Mouse (Mus musculus) liver, adult 2 months (tissue): Measurements from ENCODE around the gene Tmem135. TPM values are rescaled to one million over a fixed set of nuclear protein-coding genes. Genes with fewer than 3 reads are reported as not detected.

Experiments used
- DNase-seq: peaks from one replicate; pipeline ENCODE4 v3.0.0-alpha.2; 2011; ENCODE audit warnings: low read depth, low spot score; ENCODE audit errors: extremely low read depth
- H3K27ac ChIP-seq: fragments of 200-500 bp; replicated peaks from 2 replicates; pipeline ENCODE4 v1.5.1; 2012; ENCODE audit warnings: low read depth, mild to moderate bottlenecking, control low read depth, inconsistent platforms, low read length; ENCODE audit not compliant: insufficient read depth
- H3K27me3 ChIP-seq: fragments of 200-500 bp; 2 replicates; pipeline ENCODE4 v1.6.1; 2012; ENCODE audit warnings: mild to moderate bottlenecking, moderate library complexity, low read length, inconsistent platforms; ENCODE audit not compliant: control insufficient read depth, insufficient read depth
- H3K36me3 ChIP-seq: fragments of 200-500 bp; 2 replicates; pipeline ENCODE4 v1.6.1; 2012; ENCODE audit warnings: low read length, inconsistent platforms; ENCODE audit not compliant: control insufficient read depth, insufficient read depth
- H3K4me1 ChIP-seq: fragments of 200-500 bp; 2 replicates; pipeline ENCODE4 v1.6.1; 2011; ENCODE audit warnings: low read length; ENCODE audit not compliant: control insufficient read depth, insufficient read depth
- H3K4me3 ChIP-seq: fragments of 200-500 bp; 2 replicates; pipeline ENCODE4 v1.5.1; 2011; ENCODE audit warnings: low read depth, mild to moderate bottlenecking, control low read depth, low read length, moderate library complexity; ENCODE audit not compliant: insufficient read depth
- H3K79me2 ChIP-seq: fragments of 200-500 bp; 2 replicates; pipeline ENCODE4 v1.6.1; 2012; ENCODE audit warnings: inconsistent platforms, mild to moderate bottlenecking, low read length, moderate library complexity; ENCODE audit not compliant: control insufficient read depth, insufficient read depth
- H3K9ac ChIP-seq: fragments of 200-500 bp; 2 replicates; pipeline ENCODE4 v1.6.1; 2012; ENCODE audit warnings: low read depth, mild to moderate bottlenecking, control low read depth, inconsistent platforms, low read length
- CTCF ChIP-seq: fragments of 200-500 bp; IDR thresholded peaks from 2 replicates; pipeline ENCODE4 v1.5.1; 2011; ENCODE audit warnings: low read depth, low read length, control low read depth
- POLR2A ChIP-seq: fragments of 200-500 bp; IDR thresholded peaks from 2 replicates; pipeline ENCODE4 v1.6.1; 2011; ENCODE audit warnings: low read length, control low read depth; ENCODE audit not compliant: insufficient read depth; ENCODE audit errors: extremely low read depth
- WGBS: fragments of 180-500 bp; shearing (Covaris S2); methylation state at CpG from one replicate; pipeline ENCODE4 v1.1.7; 2018; 5-methylcytosine and 5-hydroxymethylcytosine counted together
- polyA plus RNA-seq: library from polyadenylated mRNA; depleted of rRNA; stranded (reverse); fragments of >200 nt; gene quantifications from 2 replicates; pipeline ENCODE4 v1.2.3, GENCODE M21; 2012
- total RNA-seq: library from RNA; depleted of rRNA; stranded (reverse); fragments of >200 nt; gene quantifications from 2 replicates; pipeline ENCODE4 v1.2.3, GENCODE M21; 2014

Tmem135 gene
- total and polyA plus RNA-seq, 2 experiments: 60.4 to 108 TPM

DNA sequence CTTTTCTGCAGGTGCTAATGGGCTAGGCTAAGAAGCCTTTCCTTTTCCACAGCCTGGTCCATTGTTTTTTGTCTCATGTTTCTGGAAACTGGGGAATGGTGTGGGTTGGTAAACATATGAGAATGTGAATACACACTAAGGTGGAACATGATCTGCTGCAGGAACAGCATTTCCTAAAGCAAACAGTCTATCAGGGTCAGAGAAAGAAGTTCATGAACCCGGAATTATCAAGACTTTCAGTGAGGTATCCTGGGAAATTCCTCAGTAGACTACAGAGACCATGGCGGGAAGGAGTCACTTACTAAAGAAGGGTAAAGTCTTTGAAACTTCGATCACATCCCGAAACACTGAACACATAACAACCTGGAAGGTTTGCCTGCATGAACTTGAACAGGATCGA, 32.4 kb upstream of the Tmem135 start:
- H3K4me3 ChIP-seq: no peak overlapping the region
- no peak overlapping the region for H3K27ac ChIP-seq
- no peaks in the 10 kb centered on the region for H3K36me3 ChIP-seq
- no peak for DNase-seq
- WGBS: 70% methylated on average over 5 of the region's 5 CpGs
- TF ChIP-seq CTCF: no peak
- TF ChIP-seq POLR2A: no peak
- H3K9ac ChIP-seq: no peak overlapping the region
- no peaks in the 10 kb centered on the region for H3K27me3 ChIP-seq
- peaks cover 2% of the 10 kb centered on the region for H3K4me1 ChIP-seq
- H3K79me2 ChIP-seq: no peaks in the 10 kb centered on the region

GRCm38 (mm10) chr7:89433893-89434616, 30.0 kb upstream of the Tmem135 start:
- H3K4me3 ChIP-seq: no peak overlapping the region
- WGBS: 40% methylated on average over 8 of the region's 8 CpGs
- no peaks in the 10 kb centered on the region for H3K36me3 ChIP-seq
- TF ChIP-seq POLR2A (no peak), CTCF (no peak)
- H3K4me1 ChIP-seq: peaks cover 2% of the 10 kb centered on the region
- H3K9ac ChIP-seq: no peak overlapping the region
- no peak overlapping the region for H3K27ac ChIP-seq
- DNase-seq: peak; percentile 86
- no peaks in the 10 kb centered on the region for H3K79me2 ChIP-seq
- no peaks in the 10 kb centered on the region for H3K27me3 ChIP-seq

DNA sequence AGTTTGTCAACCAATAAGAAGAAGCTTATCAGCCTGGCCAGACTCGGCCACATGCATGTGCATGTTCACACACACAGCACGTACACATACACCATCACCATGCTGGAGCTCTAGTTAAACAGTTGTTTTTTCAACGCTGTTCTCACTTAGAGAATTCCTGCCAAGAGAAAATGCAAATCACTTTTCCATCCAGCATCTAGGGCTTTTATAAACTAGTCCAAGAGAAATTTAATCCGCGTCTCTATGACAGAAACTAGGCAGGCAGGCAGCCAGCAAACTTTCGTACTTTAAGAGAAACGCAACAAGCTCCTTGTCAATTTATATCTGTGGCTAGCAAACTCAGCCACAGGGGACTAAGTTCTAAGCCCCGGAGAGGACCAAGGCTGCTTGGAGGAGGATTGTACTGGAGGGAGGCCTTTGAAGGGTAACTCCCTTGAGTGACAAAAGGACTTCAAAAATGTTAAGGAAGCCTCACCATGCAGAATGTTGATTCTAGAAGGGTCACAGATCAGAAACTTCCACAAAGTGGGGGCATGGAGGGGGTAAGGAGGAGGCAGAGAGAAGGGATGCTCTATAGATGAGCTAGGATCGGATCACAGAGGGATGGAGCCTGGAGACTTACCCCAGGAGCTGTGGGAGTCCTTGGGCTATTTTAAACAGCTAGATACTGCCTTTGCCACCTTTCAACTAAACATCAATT, 29.3 kb upstream of the Tmem135 start:
- Histone ChIP-seq H3K27me3 (no peaks in the 10 kb centered on the region), H3K9ac (no peak overlapping the region), H3K4me1 (peaks cover 2% of the 10 kb centered on the region), H3K36me3 (no peaks in the 10 kb centered on the region), H3K79me2 (no peaks in the 10 kb centered on the region), H3K27ac (no peak overlapping the region), H3K4me3 (no peak overlapping the region)
- DNase-seq: no peak
- TF ChIP-seq CTCF (no peak), POLR2A (no peak)
- 84% methylated on average over 9 of the region's 9 CpGs for WGBS

DNA sequence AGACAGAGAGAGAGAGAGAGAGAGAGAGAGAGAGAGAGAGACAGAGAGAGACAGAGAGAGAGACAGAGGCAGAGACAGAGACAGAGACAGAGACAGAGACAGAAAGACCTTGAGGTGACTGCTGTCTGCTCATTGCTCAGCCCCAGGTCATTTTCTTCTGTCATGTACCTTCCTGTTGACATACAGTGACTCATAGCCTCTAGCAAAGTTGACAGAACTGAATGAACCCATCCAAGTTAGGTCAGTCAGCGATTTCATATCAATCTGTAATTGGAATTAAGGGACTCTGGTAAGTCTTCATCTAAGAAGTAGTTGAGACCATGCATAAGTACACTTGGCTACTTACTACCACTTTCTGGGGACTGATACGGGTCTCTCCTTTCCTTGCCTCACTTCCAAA, 27.2 kb upstream of the Tmem135 start:
- WGBS: 58% methylated on average over 2 of the region's 2 CpGs
- DNase-seq: peak; percentile 56
- H3K79me2 ChIP-seq: no peaks in the 10 kb centered on the region
- H3K27ac ChIP-seq: no peak overlapping the region
- no peaks in the 10 kb centered on the region for H3K27me3 ChIP-seq
- H3K36me3 ChIP-seq: no peaks in the 10 kb centered on the region
- H3K4me1 ChIP-seq: peaks cover 2% of the 10 kb centered on the region
- TF ChIP-seq CTCF (no peak), POLR2A (no peak)
- H3K9ac ChIP-seq: no peak overlapping the region
- no peak overlapping the region for H3K4me3 ChIP-seq

DNA sequence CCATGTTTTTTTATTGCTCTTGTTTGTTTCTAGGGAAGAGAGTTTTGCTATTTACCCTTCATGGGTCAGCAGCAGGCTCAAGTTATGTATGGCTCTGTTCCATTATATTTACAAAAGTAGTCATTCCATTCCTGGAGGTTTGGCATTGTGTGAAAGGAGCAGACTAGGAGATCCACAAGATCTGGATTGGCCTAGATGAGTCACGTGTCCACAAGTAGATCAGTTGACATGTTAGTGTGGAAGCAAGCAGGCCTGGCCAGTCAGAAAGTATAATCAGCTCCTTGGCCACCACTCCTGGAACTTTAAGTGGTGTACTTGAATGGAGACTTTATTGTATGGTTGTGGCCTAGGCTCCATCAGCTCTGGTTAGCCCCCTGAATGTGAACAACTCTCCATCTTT, 25.3 kb upstream of the Tmem135 start:
- no peak overlapping the region for H3K4me3 ChIP-seq
- no peak overlapping the region for H3K27ac ChIP-seq
- no peaks in the 10 kb centered on the region for H3K36me3 ChIP-seq
- no peak overlapping the region for H3K9ac ChIP-seq
- no peaks in the 10 kb centered on the region for H3K27me3 ChIP-seq
- H3K79me2 ChIP-seq: no peaks in the 10 kb centered on the region
- peaks cover 2% of the 10 kb centered on the region for H3K4me1 ChIP-seq
- no peak for TF ChIP-seq POLR2A
- no peak for TF ChIP-seq CTCF
- DNase-seq: no peak
- 86% methylated on average over 1 of the region's 1 CpGs for WGBS

DNA sequence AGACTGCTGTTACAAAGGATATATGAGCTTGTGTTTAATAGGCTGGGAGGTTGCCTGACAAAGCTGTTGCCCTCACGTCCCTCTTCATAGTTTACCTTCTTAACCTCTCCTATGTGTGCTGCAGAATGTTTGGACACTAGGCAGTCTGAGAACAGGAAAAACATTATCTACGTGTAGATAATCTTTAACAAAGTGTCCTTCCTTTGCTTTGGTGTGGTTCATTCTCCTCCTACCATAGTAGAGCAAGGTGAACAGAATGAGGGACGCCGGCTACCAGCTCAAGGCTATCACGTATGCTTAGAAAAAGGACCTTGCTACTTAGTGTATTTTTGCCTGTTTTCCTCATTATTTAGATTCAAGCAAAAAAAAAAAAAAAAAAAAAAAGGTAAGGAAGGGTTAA, 24.8 kb upstream of the Tmem135 start:
- Histone ChIP-seq H3K9ac (no peak overlapping the region), H3K4me1 (peaks cover 2% of the 10 kb centered on the region), H3K4me3 (no peak overlapping the region), H3K36me3 (no peaks in the 10 kb centered on the region), H3K27me3 (no peaks in the 10 kb centered on the region), H3K27ac (no peak overlapping the region), H3K79me2 (no peaks in the 10 kb centered on the region)
- no peak for TF ChIP-seq CTCF
- no peak for TF ChIP-seq POLR2A
- DNase-seq: no peak
- 31% methylated on average over 5 of the region's 5 CpGs for WGBS
